Mouse (Mus musculus) G1E (cell line): ENCODE results near the gene Abtb1. TPM values are rescaled to one million over a fixed set of nuclear protein-coding genes. Genes with fewer than 3 reads are reported as not detected.

Experiments used
- ATAC-seq: 2 replicates; pipeline ENCODE4 v1.8.0; 2016; ENCODE audit warnings: mild to moderate bottlenecking; ENCODE audit not compliant: insufficient number of reproducible peaks, poor library complexity, low FRiP score, severe bottlenecking; ENCODE audit errors: extremely low read depth
- DNase-seq: peaks from one replicate; pipeline ENCODE4 v3.0.0; 2012; ENCODE audit warnings: low spot score
- H3K27me3 ChIP-seq: 2 replicates; pipeline ENCODE4 v1.6.1; 2012; ENCODE audit warnings: mild to moderate bottlenecking, low read length, inconsistent platforms; ENCODE audit not compliant: insufficient read depth
- H3K36me3 ChIP-seq: replicated peaks from 2 replicates; pipeline ENCODE3; 2012; ENCODE audit warnings: mild to moderate bottlenecking, inconsistent platforms
- H3K4me1 ChIP-seq: 2 replicates; pipeline ENCODE4 v1.6.1; 2012; ENCODE audit warnings: low read depth, low read length, inconsistent platforms, mixed read lengths; ENCODE audit not compliant: insufficient read depth
- H3K4me3 ChIP-seq: 2 replicates; pipeline ENCODE4 v1.5.1; 2012; ENCODE audit warnings: low read depth, mild to moderate bottlenecking, inconsistent platforms, low read length, moderate library complexity, mixed read lengths
- H3K9me3 ChIP-seq: replicated peaks from 2 replicates; pipeline ENCODE4 v1.6.1; 2012; ENCODE audit warnings: inconsistent platforms
- CTCF ChIP-seq: IDR thresholded peaks from 2 replicates; pipeline ENCODE4 v1.5.1; 2012; ENCODE audit warnings: low read depth, low read length, inconsistent platforms, mixed read lengths
- GATA1 ChIP-seq: IDR thresholded peaks from 2 replicates; pipeline ENCODE4 v1.6.1; 2012; ENCODE audit warnings: borderline replicate concordance, low read length, inconsistent platforms, mixed read lengths
- GATA2 ChIP-seq: IDR thresholded peaks from 2 replicates; pipeline ENCODE4 v1.6.1; 2012; ENCODE audit warnings: low read depth, low read length, inconsistent platforms, borderline replicate concordance
- POLR2AphosphoS5 ChIP-seq: IDR thresholded peaks from 2 replicates; pipeline ENCODE4 v1.6.1; 2012; ENCODE audit warnings: low read depth, low read length, inconsistent platforms; ENCODE audit not compliant: insufficient replicate concordance
- TAL1 ChIP-seq: conservative IDR thresholded peaks from 2 replicates; pipeline ENCODE4 v1.6.1; 2012; ENCODE audit warnings: low read depth, low read length, inconsistent platforms, mixed read lengths
- polyA plus RNA-seq: library from polyadenylated mRNA; stranded (reverse); fragments of >175 nt; gene quantifications from 2 replicates; pipeline ENCODE4 v1.2.3, GENCODE M21; 2012
- total RNA-seq, 2 experiments: library from RNA; stranded (forward) in 1 of 2; stranded (reverse) in 1 of 2; fragments of 200-1000 nt in 1 of 2; fragments of >200 nt in 1 of 2; fragmentation: Nextera tagmentation in 1 of 2; gene quantifications; 2 replicates each; pipeline ENCODE4 v1.2.3; 2014 to 2017

The Abtb1 gene
- total and polyA plus RNA-seq, 3 experiments = 17.5 to 50.3 (median 22.2) TPM

- TF ChIP-seq CTCF (no peak), GATA2 (no peak)
- H3K4me3 ChIP-seq = peak overlapping the region; percentile 51; the same call in 1 of the 2 replicates
- peak; percentile 34 for DNase-seq
- H3K9me3 ChIP-seq = no peaks in the 10 kb centered on the region
- peak; percentile 67 for ATAC-seq
- peaks cover 56% of the 10 kb centered on the region for H3K4me1 ChIP-seq
- H3K36me3 ChIP-seq = peaks cover 63% of the 10 kb centered on the region
- H3K27me3 ChIP-seq = peaks cover 6% of the 10 kb centered on the region
These were observed 6.7 kb downstream of the Abtb1 start for GRCm38 (mm10) chr6:88835047-88835446.

GRCm38 (mm10) chr6:88833340-88834140 is 8.2 kb downstream of the Abtb1 start:
- Histone ChIP-seq H3K27me3 (peaks cover 12% of the 10 kb centered on the region), H3K4me3 (no peak overlapping the region), H3K36me3 (peaks cover 48% of the 10 kb centered on the region), H3K4me1 (peaks cover 55% of the 10 kb centered on the region), H3K9me3 (no peaks in the 10 kb centered on the region)
- TF ChIP-seq TAL1 (peak; percentile 40; the same call in 1 of the 2 replicates), GATA2 (no peak)
- ATAC-seq (peak; percentile 52), DNase-seq (peak; percentile 34)

GRCm38 (mm10) chr6:88832663-88833062 is 9.1 kb downstream of the Abtb1 start:
- ATAC-seq (no peak), DNase-seq (no peak)
- Histone ChIP-seq H3K9me3 (no peaks in the 10 kb centered on the region), H3K4me3 (no peak overlapping the region; the same call in 1 of the 2 replicates), H3K4me1 (peaks cover 63% of the 10 kb centered on the region), H3K36me3 (peaks cover 39% of the 10 kb centered on the region), H3K27me3 (peaks cover 18% of the 10 kb centered on the region)
- no peak for TF ChIP-seq POLR2AphosphoS5
- TF ChIP-seq GATA2 = no peak
- TF ChIP-seq GATA1 = no peak
- TF ChIP-seq CTCF = no peak
- no peak for TF ChIP-seq TAL1

- peaks cover 72% of the 10 kb centered on the region for H3K4me1 ChIP-seq
- no peaks in the 10 kb centered on the region for H3K9me3 ChIP-seq
- no peak for ATAC-seq
- DNase-seq = no peak
- TF ChIP-seq GATA1 = no peak
- no peak for TF ChIP-seq TAL1
- TF ChIP-seq POLR2AphosphoS5 = no peak
- peak; percentile 64; the same call in 1 of the 2 replicates for TF ChIP-seq CTCF
- TF ChIP-seq GATA2 = no peak
- peaks cover 29% of the 10 kb centered on the region for H3K27me3 ChIP-seq
- H3K4me3 ChIP-seq = no peak overlapping the region
- peaks cover 27% of the 10 kb centered on the region for H3K36me3 ChIP-seq
These were observed 10.3 kb downstream of the Abtb1 start for GRCm38 (mm10) chr6:88831456-88831855.

GRCm38 (mm10) chr6:88830112-88830702 is 11.6 kb downstream of the Abtb1 start:
- no peak for DNase-seq
- Histone ChIP-seq H3K27me3 (peaks cover 37% of the 10 kb centered on the region), H3K9me3 (no peaks in the 10 kb centered on the region), H3K4me3 (no peak overlapping the region), H3K36me3 (peaks cover 14% of the 10 kb centered on the region), H3K4me1 (peaks cover 63% of the 10 kb centered on the region)
- no peak for ATAC-seq
- TF ChIP-seq TAL1 (no peak), CTCF (no peak), POLR2AphosphoS5 (no peak), GATA2 (no peak), GATA1 (no peak)

- Histone ChIP-seq H3K4me3 (no peak overlapping the region), H3K4me1 (peaks cover 62% of the 10 kb centered on the region), H3K36me3 (peaks cover 11% of the 10 kb centered on the region), H3K27me3 (peaks cover 42% of the 10 kb centered on the region), H3K9me3 (no peaks in the 10 kb centered on the region)
- TF ChIP-seq TAL1 (no peak), POLR2AphosphoS5 (no peak), CTCF (no peak), GATA1 (no peak), GATA2 (no peak)
- DNase-seq = no peak
- no peak for ATAC-seq
These were observed 12.2 kb downstream of the Abtb1 start for GRCm38 (mm10) chr6:88829579-88829978.
